Mouse (Mus musculus) spleen, adult 18-20 months (tissue): ENCODE results near the gene Iyd.
A peak's percentile ranks its signal among the peaks of the same experiment; 100 is the strongest.

Source experiments
- DNase-seq, 2 experiments: peaks; one replicate each; pipeline ENCODE4 v3.0.0; 2022; ENCODE audit warnings: mixed read lengths in 2 of 2

The Iyd gene

DNA sequence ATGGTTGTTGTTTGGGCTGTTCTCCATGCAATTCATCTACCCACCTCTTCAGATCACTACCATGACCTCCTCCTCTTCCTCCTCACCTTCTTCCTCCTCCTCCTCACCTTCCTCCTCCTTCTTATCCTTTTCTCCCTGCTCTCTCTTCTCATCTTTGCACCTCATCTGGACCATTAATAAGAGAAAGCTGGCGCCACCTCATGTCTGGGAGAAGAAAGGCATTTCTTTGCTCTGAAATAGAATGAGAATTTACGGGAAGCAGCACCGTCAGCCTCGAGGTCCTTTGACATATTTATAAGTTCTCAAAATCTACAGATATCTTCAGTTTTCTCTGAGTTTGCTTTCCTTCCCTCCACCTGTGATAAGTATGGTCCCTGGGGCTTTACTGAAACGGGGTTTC lies 15.1 kb downstream of the Iyd start:
- no peak for DNase-seq

DNA sequence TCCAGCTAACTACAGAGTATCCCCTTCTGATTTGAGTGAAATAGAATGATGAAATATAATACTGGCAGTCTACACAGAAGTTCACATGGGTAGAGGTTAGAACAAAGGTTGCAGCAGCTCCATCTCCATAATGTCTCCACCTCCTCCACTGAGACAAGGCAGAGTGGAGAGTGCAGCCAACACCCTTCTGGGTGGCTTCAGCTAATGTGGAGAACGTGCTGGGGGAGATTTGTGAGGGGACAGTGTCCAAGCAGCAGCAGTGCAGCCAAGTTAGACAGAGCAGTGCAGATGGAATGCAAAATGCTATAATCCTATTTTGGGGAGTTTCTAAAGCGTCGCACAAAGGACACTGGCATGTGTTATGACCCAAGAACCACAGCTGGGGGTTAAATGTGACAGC lies 16.5 kb downstream of the Iyd start:
- DNase-seq: no peak

- DNase-seq: no peak
These were observed 19.1 kb downstream of the Iyd start for GRCm38 (mm10) chr10:3559136-3559535.

GRCm38 (mm10) chr10:3562165-3562564 lies 22.1 kb downstream of the Iyd start:
- no peak for DNase-seq

GRCm38 (mm10) chr10:3565126-3565525 lies 25.1 kb downstream of the Iyd start:
- no peak for DNase-seq

DNA sequence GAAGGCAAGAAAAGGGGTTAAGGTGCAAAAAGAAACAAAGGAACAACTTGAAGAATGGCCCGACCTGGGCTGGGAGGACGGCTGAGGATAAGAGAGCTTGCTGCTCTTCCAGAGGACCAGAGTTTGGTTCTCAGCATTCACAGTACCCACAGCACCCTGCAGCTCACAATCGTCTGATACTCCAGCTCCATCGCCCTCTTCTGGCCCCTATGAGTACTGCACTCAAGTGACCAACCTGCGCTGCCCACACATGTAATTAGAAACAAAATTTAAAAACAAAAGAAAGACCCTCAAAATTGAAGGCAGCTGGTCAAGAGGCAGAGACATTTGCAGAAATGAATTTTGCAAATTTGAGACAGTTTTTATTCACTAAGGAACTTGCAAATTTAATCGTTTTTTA lies 27.8 kb downstream of the Iyd start:
- peak in 1 of 2 experiments; percentile 10 for DNase-seq

- DNase-seq: peak in 1 of 2 experiments; percentile 4
These were observed 32.9 kb downstream of the Iyd start for GRCm38 (mm10) chr10:3572723-3573649.

GRCm38 (mm10) chr10:3573905-3574500 lies 34.0 kb downstream of the Iyd start:
- DNase-seq: peak in 1 of 2 experiments; percentile 26

DNA sequence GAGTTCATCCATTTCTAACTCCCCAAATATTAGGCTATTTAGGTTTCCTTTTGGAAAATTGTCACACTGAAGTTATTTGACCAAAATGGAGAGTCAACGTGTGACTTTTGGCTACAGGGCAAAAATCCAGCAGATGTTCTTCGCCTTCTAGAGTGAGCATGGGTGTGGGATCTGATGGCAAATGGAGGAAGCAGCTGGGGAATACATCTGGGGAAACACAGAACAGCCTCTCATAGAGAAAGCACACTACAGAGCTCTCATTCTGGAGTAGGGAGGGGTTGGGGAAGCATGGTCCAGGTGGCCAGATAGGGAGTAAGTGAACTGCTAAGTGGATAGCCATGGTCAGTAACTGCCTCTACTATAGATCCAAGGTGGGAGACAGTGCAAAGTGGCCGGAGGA lies 50.6 kb downstream of the Iyd start:
- DNase-seq: no peak

GRCm38 (mm10) chr10:3591790-3592189 lies 51.8 kb downstream of the Iyd start:
- DNase-seq: no peak

DNA sequence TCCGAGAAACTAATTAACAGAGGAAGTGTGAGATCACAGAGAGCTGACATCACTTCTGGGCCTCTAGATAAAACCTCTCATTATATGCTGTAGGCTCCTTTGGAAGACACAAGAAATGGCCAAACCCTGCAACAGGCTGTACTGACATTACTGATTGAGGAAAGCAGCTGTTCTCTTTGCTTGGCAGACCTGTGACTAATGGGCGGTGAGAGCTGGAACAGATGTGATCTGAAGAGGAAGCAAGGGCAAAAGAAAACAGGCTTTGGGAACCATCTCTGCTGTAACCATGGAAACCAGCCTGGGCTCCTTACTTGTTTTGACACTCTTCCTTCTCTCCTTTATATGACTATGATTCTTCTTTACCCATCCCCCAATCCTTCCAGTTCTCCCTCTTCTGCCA lies 56.7 kb downstream of the Iyd start:
- no peak for DNase-seq

- no peak for DNase-seq
These were observed 57.7 kb downstream of the Iyd start for GRCm38 (mm10) chr10:3597760-3598159.
